Mouse (Mus musculus): Measurements from ENCODE around the gene Lifr. TPM values are rescaled to one million over a fixed set of nuclear protein-coding genes. Genes with fewer than 3 reads are reported as not detected.

The Lifr gene
- 146 and 151 TPM in 2 replicates for polyA plus RNA-seq (2012; rRNA removed)

GRCm38 (mm10) chr15:7090211-7090765 is at the start of gene Lifr:
Gene Lifr (plus strand): TSS chr15:7090614.

Other genes starting within 250 kb of the Lifr start
- gene Osmr, start 215.6 kb upstream of the Lifr start, polyA plus RNA-seq (2012; rRNA removed) = 3.9 and 4.8 TPM in 2 replicates